Mouse (Mus musculus): ENCODE data around the gene Zfp622. TPM values are rescaled to one million over a fixed set of nuclear protein-coding genes. Genes with fewer than 3 reads are reported as not detected.
"Not testable (repeated sequence)": the region's sequence is repeated elsewhere in the genome, so short reads cannot be mapped to it uniquely, and the experiment has no call there.

The Zfp622 gene
- total RNA-seq, 1 experiment from 2014 or later, result 42.5 TPM

GRCm38 (mm10) chr15:25971596-25971995, 12.6 kb upstream of the Zfp622 start:
- no peak for DNase-seq

- no peak for DNase-seq
Observed at GRCm38 (mm10) chr15:25972758-25973157, 11.4 kb upstream of the Zfp622 start.

DNA sequence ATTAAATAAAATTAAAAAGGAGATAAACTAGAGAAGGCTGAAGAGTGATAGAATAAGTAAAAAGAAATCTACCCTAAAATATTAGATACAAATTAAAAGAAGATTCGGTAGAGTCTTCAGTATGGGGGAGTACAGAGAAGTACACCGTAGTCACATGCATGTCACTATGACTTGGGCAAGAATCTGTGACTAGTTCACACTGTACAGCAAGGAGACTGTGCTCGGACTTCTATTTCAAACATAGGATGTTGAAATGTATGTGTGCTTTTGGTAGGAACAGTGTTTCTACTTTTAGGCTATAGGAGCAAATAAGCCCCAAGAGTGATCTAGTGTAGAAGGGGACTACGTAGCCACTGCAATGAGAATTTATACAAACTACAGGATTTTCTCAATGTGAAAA, 9.8 kb upstream of the Zfp622 start:
- no peak for DNase-seq

GRCm38 (mm10) chr15:25975810-25976209, 8.4 kb upstream of the Zfp622 start:
- DNase-seq, result no peak

- DNase-seq, result not testable (repeated sequence)
Observed at GRCm38 (mm10) chr15:25983614-25984013, 552 bp upstream of the Zfp622 start.

DNA sequence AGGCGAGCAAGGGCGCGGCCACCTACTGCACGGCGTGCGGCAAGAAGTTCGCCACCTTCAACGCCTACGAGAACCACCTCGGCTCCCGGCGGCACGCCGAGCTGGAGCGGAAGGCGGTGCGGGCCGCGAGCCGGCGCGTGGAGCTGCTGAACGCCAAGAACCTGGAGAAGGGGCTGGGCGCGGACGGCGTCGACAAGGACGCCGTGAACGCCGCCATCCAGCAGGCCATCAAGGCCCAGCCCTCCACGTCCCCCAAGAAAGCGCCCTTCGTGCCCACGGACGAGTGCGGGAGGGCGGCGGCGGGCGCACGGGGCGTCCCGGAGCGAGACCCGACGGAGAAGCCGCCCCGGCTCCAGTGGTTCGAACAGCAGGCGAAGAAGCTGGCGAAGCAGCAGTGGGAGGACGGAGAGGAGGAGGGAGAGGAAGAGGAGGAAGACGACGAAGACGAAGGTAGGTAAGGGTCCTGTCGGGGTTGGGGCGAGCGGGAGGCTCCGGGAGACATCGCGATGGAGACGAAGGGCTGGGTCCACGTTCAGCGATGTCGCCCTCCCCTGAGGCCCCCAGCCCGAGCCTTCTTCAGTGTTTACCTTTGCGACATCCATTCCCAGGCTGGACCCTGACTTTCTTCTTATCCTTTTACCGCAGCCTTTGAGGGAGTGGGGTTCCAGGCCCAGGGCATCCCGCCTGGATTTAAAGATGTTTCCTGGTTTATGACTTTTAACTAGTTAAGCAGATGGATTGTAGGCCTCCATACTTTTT, 747 bp downstream of the Zfp622 start:
- no peak for DNase-seq

- DNase-seq, result peak; percentile 22
Observed at GRCm38 (mm10) chr15:25992992-25993727, 9.0 kb downstream of the Zfp622 start.

- DNase-seq, result no peak
Observed at GRCm38 (mm10) chr15:25995521-25995920, 11.4 kb downstream of the Zfp622 start.

DNA sequence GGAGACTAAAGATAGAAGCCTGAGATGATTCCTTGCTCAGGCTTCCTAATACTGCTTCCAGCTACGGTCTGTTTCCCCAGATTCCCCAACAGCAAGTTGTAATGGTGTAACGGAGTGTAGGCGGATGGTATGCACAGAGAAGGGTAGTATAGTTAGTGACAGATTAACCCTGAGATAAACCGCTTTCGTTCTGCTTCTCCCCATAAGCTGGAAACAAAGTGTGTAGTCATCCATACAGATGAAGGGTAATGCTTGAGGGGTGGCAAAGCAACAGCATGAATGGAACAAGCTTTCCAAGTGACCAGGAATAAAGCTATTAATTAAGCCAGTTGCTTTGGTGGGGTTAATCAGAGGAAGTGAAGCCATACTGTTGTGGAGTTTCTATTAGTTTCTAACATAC, 15.4 kb downstream of the Zfp622 start:
- not testable (repeated sequence) for DNase-seq

DNA sequence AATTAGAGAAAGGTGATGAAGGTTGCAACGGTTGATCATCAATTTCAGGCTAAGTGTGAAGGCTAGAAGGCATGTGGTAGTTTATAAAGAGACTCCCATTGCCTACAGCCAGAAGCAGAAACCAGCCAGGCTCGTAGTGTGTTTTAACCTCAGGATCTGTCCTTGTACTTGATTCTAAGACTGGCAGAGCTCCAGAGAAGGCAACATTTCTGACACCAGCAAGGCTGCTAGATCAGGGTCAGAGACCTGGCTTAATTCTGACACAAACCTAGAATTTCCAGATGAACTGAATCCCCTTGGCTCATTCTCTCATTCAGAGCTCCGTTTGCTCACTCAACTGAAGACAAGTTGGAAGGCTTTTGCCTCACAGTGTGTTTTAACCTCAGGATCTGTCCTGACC, 24.5 kb downstream of the Zfp622 start:
- no peak for DNase-seq

- no peak for DNase-seq
Observed at GRCm38 (mm10) chr15:26012891-26013290, 28.7 kb downstream of the Zfp622 start.

GRCm38 (mm10) chr15:26015979-26016665, 32.0 kb downstream of the Zfp622 start:
- peak; percentile 29 for DNase-seq

GRCm38 (mm10) chr15:26021721-26022120, 37.6 kb downstream of the Zfp622 start:
- DNase-seq, result no peak

DNA sequence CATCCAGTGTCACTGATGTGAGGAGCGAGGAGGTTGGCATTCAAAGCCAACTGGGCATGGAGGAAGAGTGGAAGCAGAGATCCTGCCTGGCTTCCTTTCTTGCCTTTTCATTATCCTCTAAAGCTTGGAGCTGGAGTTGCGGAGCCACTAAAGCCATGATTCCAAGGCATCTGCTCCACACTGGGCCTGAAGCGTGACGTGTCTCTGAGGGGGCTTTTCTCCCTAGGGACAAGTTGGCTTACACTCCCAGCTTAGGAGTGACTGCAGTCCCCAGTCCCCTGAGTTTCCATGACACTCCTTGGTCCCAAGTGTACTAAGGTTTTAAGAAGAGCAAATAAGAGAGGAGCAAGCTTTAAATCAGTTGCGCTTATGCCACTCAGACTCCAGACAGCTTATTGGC, 38.5 kb downstream of the Zfp622 start:
- DNase-seq, result no peak

- DNase-seq, result peak; percentile 61
Observed at GRCm38 (mm10) chr15:26031692-26032091, 47.5 kb downstream of the Zfp622 start.

GRCm38 (mm10) chr15:26040567-26040966, 56.4 kb downstream of the Zfp622 start:
- DNase-seq, result no peak

- no peak for DNase-seq
Observed at GRCm38 (mm10) chr15:26041196-26041947, 57.2 kb downstream of the Zfp622 start.

Small RNAs within 50 kb of the gene (microRNA-seq; reads per million reads assigned to microRNA genes)
- gene Mir7212, result 0 to 0.69 reads per million in 2 experiments

Other genes starting within 250 kb of the Zfp622 start
- 30.1 and 40.7 TPM in 2 replicates for gene Retreg1, start 141.2 kb upstream of the Zfp622 start, total RNA-seq (2021)

Measured in adrenal gland, postnatal 25 days (tissue).